Mouse (Mus musculus): ENCODE data around the gene Amigo2. TPM values are rescaled to one million over a fixed set of nuclear protein-coding genes. Genes with fewer than 3 reads are reported as not detected.
A peak's percentile ranks its signal among the peaks of the same experiment; 100 is the strongest.
"Not testable (repeated sequence)": the region's sequence is repeated elsewhere in the genome, so short reads cannot be mapped to it uniquely, and the experiment has no call there.

Gene Amigo2
- polyA plus RNA-seq, 1 experiment from 2014 or later: 1.7 TPM

DNA sequence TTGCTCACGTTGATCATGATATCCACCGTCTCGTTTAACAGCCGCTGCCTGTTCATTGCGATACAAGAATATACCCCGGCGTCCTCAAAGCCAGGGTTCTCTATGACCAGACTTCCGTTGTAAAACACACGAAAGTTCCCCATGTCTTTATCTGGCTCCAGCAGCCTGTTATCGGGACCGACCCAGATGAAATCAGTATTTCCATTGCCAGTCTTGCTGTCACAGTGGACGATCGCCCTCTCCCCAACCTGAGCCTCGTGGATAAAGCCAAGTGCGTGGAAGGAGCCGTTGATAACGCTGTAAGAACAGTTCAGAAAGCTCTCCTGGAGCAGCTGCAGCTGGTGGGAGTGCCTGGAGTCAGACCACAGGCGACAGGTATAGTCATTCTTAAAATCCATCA lies 1.7 kb downstream of the Amigo2 start:
- H3K27ac ChIP-seq: no peak overlapping the region
- peak; percentile 50; the same call in 1 of the 2 replicates for ATAC-seq
- no peak overlapping the region for H3K9ac ChIP-seq
- H3K9me3 ChIP-seq (replicated peaks): no peaks in the 10 kb centered on the region
- no peaks in the 10 kb centered on the region for H3K36me3 ChIP-seq
- peak overlapping the region; percentile 94 for H3K4me2 ChIP-seq
- H3K4me3 ChIP-seq: no peak overlapping the region
- peaks cover 77% of the 10 kb centered on the region for H3K27me3 ChIP-seq (replicated peaks)
- WGBS (ENCODE audit: insufficient replicate concordance): 29% methylated on average over 18 of the region's 18 CpGs
- peaks cover 17% of the 10 kb centered on the region; the same call in 1 of the 2 replicates for H3K4me1 ChIP-seq

DNA sequence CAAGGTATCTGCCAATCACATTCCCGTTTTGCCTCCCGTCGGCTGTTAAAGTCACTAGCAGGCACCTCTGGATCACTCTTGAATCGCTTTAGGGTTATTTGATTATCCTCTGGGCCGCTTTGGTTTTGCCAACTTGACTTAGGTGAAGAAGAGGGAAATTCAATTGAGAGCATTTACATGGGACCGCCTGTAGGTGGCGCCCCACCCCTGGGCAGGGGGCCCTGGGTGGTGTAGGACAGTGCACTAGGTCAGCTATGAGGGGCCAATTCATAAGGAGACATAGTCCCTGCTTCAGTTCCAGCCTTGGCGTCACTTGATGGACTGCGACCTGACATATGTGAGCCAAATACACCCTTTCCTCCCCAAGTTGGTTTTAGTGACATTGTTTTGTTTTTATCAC lies 10.1 kb downstream of the Amigo2 start:
- WGBS (ENCODE audit: insufficient replicate concordance): 30% methylated on average over 9 of the region's 9 CpGs
- Histone ChIP-seq H3K4me3 (no peak overlapping the region), H3K9me3 (replicated peaks) (no peaks in the 10 kb centered on the region), H3K36me3 (no peaks in the 10 kb centered on the region), H3K9ac (no peak overlapping the region), H3K27ac (no peak overlapping the region), H3K4me2 (no peak overlapping the region), H3K4me1 (no peaks in the 10 kb centered on the region), H3K27me3 (replicated peaks) (peaks cover 5% of the 10 kb centered on the region; the same call in 1 of the 2 replicates)
- no peak for ATAC-seq

DNA sequence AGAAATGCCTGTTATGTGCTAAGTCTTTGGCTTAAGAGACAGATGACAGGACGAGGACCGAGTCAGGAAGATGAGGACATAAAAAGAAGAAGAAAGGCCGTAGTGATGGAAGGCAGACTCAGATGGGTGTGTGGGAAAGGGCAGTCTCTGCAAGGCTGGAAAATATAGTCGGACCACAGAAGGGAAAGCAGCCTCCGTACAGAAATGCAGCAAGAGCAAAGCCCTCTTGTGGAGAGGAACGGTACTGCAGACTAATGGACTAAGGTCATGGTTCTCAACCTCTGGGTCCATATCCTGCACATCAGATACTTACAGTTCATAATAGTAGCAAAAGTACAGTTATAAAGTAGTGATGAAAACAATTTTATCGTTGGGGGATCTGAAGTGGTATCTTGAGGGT lies 11.9 kb downstream of the Amigo2 start:
- ATAC-seq: no peak
- no peak overlapping the region for H3K4me2 ChIP-seq
- H3K36me3 ChIP-seq: no peaks in the 10 kb centered on the region
- H3K4me1 ChIP-seq: no peaks in the 10 kb centered on the region
- H3K9me3 ChIP-seq (replicated peaks): 0 out of 2 replicates have a peak, but pooled peaks cover 3% of the 10 kb centered on the region
- WGBS (ENCODE audit: insufficient replicate concordance): 13% methylated on average over 7 of the region's 7 CpGs
- H3K4me3 ChIP-seq: no peak overlapping the region
- peaks cover 5% of the 10 kb centered on the region; the same call in 1 of the 2 replicates for H3K27me3 ChIP-seq (replicated peaks)
- H3K27ac ChIP-seq: no peak overlapping the region
- no peak overlapping the region for H3K9ac ChIP-seq

DNA sequence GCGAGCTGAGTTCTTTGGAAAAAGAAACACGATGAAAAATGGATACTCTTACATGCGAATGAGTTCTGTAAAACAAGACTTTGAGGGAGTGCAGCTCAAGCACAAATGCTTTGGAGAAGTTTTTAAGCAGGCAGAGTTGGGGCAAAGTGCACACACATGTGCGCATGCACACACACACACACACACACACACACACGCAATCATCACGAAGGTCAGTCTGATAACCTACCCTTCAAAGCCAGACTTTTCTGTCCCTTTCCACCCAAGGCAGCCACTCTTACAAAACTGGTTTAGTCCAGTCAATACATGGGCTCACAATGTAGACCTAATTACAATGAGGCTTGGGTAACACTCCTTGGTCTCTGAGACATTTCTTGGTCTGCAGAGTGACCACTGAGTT lies 13.0 kb downstream of the Amigo2 start:
- peaks cover 5% of the 10 kb centered on the region; the same call in 1 of the 2 replicates for H3K27me3 ChIP-seq (replicated peaks)
- no peak overlapping the region for H3K9ac ChIP-seq
- no peak for ATAC-seq
- no peaks in the 10 kb centered on the region for H3K36me3 ChIP-seq
- no peak overlapping the region for H3K4me2 ChIP-seq
- H3K9me3 ChIP-seq (replicated peaks): 0 out of 2 replicates have a peak, but pooled peaks cover 3% of the 10 kb centered on the region
- H3K4me1 ChIP-seq: no peaks in the 10 kb centered on the region
- 72% methylated on average over 6 of the region's 6 CpGs for WGBS (ENCODE audit: insufficient replicate concordance)
- no peak overlapping the region for H3K27ac ChIP-seq
- H3K4me3 ChIP-seq: no peak overlapping the region

DNA sequence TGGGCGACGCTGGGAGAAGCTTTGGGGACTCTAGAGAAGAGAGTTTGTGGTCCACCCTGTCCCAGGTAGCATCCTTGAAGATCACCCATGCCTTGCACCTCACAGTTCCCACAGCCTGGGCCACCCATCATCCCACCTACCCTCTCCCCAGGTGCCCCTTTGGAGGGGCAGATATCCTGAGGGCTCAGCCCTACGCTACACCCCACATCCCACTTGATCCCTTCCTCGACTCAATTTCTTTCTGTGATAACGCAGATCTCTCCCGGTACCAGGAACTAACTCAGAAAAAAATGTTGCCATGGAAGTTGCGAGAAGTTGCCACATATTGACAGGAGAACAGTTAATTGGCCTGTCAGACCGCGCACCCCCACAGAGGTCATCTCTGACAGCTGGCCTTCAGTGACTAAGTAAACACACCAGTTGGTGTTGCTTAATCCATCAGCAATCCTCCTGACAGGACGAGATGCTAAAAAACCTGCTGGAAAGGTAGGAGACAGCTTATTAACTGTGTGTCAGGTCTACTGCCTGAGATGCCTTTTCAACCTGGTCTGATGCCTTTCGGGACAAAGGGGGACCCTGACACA lies 17.5 kb downstream of the Amigo2 start:
- 64% methylated on average over 11 of the region's 11 CpGs for WGBS (ENCODE audit: insufficient replicate concordance)
- 0 out of 2 replicates have a peak, but pooled peaks cover 3% of the 10 kb centered on the region for H3K9me3 ChIP-seq (replicated peaks)
- ATAC-seq: 0 out of 2 replicates have a peak, but pooled peaks have one; percentile 47

DNA sequence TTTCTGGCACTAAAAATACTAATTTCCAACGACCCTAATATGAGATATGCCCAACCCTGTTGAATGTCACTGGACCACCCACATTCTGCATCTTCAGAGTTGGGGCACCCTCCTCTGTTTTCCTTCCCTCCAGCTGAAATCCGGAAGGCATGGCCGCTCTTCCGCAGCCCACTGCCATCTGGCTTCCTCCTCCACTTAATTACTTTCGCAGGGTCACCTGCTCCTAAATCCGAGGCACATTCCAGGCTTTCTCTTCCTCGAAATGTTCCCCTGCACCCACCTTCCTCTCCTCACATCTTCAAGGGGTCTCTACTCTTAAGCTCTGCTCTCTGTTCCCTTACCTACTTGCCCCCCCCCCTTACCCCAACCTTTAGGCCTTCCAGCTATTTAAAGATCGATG lies 23.1 kb downstream of the Amigo2 start:
- H3K36me3 ChIP-seq: no peaks in the 10 kb centered on the region
- ATAC-seq: no peak
- H3K4me2 ChIP-seq: no peak overlapping the region
- no peaks in the 10 kb centered on the region for H3K4me1 ChIP-seq
- H3K27me3 ChIP-seq (replicated peaks): no peaks in the 10 kb centered on the region
- peaks cover 6% of the 10 kb centered on the region; the same call in 1 of the 2 replicates for H3K9me3 ChIP-seq (replicated peaks)
- H3K27ac ChIP-seq: no peak overlapping the region
- H3K9ac ChIP-seq: no peak overlapping the region
- WGBS (ENCODE audit: insufficient replicate concordance): 72% methylated on average over 8 of the region's 8 CpGs
- H3K4me3 ChIP-seq: no peak overlapping the region

More for the DNA sequence above, 17.5 kb downstream of the Amigo2 start:
- H3K4me1 ChIP-seq: no peaks in the 10 kb centered on the region
- no peak overlapping the region for H3K4me2 ChIP-seq
- no peak overlapping the region for H3K27ac ChIP-seq
- no peak overlapping the region for H3K4me3 ChIP-seq
- H3K27me3 ChIP-seq (replicated peaks): no peaks in the 10 kb centered on the region; the same call in 1 of the 2 replicates
- H3K9ac ChIP-seq: no peak overlapping the region
- no peaks in the 10 kb centered on the region for H3K36me3 ChIP-seq

DNA sequence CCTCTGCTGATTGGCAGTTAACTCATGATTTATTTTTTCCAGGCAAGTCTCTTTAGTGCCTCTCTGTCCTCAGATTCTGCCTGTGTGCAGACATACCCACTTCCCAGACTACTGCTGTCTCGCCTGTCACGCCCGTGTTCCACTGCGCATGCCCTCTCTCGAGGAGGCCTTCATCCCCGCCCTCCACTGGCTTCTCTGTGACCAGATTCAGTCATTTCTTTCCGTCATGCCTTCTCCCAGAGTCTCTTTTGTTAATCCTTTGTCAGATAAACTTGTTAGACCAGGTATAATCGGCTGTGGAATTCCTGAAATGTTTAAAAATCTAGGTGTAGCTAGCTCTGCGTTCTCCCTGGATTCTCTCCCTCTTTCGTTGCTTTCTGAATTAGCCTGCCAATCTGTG lies 23.7 kb downstream of the Amigo2 start:
- Histone ChIP-seq H3K4me2 (no peak overlapping the region), H3K4me3 (no peak overlapping the region), H3K4me1 (no peaks in the 10 kb centered on the region), H3K9ac (no peak overlapping the region), H3K9me3 (replicated peaks) (peaks cover 6% of the 10 kb centered on the region; the same call in 1 of the 2 replicates), H3K36me3 (no peaks in the 10 kb centered on the region), H3K27ac (no peak overlapping the region), H3K27me3 (replicated peaks) (no peaks in the 10 kb centered on the region)
- ATAC-seq: no peak
- 72% methylated on average over 10 of the region's 10 CpGs for WGBS (ENCODE audit: insufficient replicate concordance)

DNA sequence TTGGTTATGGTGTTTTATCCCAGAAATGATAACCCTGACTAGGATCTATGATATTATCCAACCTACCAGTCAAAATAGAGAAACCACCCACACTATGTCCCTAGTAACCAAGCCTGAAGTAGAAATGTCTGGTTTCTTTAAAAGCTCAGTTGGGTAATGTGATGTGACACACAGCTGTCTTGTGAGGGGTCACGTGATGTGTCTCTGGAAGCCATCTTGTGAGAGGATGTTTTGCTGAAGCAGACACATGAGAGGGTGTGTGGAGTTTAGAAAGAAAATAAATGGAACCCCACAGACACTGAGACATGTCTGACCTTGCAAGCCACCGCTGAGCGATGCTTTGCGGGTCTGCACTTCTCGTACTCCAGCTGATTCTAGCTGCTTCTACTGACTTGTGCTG lies 30.2 kb downstream of the Amigo2 start:
- Histone ChIP-seq H3K27ac (no peak overlapping the region), H3K27me3 (replicated peaks) (no peaks in the 10 kb centered on the region), H3K9ac (no peak overlapping the region), H3K4me2 (no peak overlapping the region), H3K4me1 (0 out of 2 replicates have a peak, but pooled peaks cover 3% of the 10 kb centered on the region), H3K9me3 (replicated peaks) (no peaks in the 10 kb centered on the region), H3K36me3 (no peaks in the 10 kb centered on the region), H3K4me3 (no peak overlapping the region)
- ATAC-seq: no peak
- 85% methylated on average over 5 of the region's 5 CpGs for WGBS (ENCODE audit: insufficient replicate concordance)

DNA sequence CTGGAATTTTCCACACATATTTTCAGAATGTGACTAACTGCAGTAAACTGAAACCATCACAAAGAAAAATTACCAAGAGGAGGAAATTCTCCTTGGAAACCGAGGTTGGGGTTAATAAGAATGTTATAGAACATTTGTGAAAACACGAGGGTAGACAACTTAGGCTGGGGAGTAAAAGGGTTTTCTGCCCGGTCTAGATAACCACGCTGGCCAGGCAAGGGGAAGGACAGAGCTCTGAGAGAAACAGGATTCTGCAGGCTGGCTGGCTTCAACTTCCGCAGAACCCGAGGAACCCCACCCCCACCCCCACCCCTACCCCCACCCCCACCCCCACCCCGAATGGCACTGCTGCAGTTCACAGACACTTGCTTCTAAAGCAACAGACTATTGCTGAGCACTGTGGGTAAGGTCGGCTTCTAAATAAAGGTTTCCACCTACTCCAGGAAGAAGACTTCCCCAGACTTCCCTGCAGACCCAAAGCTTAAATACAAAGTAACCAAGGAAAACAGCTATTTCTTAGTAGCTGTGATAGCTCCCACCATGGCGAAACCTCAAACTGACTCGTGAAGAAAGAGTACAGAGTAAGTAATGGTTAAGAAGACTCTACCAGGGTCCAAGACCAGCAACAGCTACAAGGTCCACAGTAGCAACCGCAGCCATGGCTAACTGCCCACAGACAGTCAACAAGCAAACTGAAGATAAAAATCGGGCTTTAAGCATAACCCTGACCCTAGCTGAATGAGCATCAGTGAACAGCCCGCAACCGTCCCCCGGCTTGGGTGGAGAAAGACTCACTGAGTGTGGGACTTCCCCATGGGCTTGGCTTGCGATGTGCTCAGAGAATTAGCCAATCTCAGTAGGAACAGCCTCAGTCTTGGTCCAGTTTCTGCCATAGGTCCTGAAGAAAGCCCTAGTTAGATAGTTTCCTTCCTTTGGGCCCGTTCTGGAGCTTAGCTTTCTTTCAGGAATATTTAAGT lies 34.3 kb downstream of the Amigo2 start:
- 0 out of 2 replicates have a peak overlapping the region, but pooled peaks have one; percentile 0 for H3K4me2 ChIP-seq
- H3K9ac ChIP-seq: no peak overlapping the region; the same call in 1 of the 2 replicates
- no peaks in the 10 kb centered on the region for H3K9me3 ChIP-seq (replicated peaks)
- no peak for ATAC-seq
- no peak overlapping the region for H3K4me3 ChIP-seq
- H3K4me1 ChIP-seq: 0 out of 2 replicates have a peak, but pooled peaks cover 3% of the 10 kb centered on the region
- WGBS (ENCODE audit: insufficient replicate concordance): 28% methylated on average over 17 of the region's 17 CpGs
- no peak overlapping the region for H3K27ac ChIP-seq
- no peaks in the 10 kb centered on the region for H3K36me3 ChIP-seq
- H3K27me3 ChIP-seq (replicated peaks): no peaks in the 10 kb centered on the region

DNA sequence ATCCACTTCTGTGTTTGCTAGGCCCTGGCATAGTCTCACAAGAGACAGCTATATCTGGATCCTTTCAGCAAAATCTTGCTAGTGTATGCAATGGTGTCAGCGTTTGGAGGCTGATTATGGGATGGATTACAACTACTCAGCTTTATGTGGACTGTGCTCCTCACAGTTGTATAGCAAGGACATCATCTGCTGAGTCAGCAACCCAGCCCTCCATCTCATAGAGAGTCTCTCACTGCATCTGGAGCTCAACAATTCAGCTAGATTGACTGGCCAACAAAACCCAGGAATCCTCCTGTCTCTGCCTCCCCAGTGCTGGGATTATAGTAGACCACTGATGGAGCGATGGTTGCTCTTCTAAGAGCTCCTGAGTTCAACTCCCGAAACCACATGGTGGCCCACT lies 37.3 kb downstream of the Amigo2 start:
- not testable (repeated sequence) for H3K4me2 ChIP-seq; H3K9ac ChIP-seq; H3K27me3 ChIP-seq (replicated peaks); H3K4me3 ChIP-seq; H3K36me3 ChIP-seq; H3K4me1 ChIP-seq; ATAC-seq; H3K27ac ChIP-seq; H3K9me3 ChIP-seq (replicated peaks)
- WGBS (ENCODE audit: insufficient replicate concordance): 69% methylated on average over 3 of the region's 3 CpGs

DNA sequence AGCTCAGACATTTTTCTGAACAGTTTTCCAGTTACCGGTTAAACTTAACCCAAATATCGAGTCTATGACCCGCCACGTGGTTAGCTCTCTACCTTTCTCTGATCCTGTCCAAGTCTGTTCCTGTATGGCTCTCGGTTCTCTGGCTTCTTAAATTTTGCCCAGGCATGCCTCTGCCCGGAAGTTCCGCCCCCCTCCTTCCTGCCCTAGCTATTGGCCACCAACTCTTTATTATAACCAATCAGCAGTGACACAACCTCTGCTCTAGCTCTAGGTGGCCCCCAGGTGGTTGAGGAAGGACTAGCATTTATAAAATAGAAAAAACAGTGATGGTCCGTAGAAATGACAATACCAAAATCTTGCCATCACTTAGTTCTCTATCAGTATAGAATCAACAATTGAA lies 40.6 kb downstream of the Amigo2 start:
- no peak overlapping the region for H3K9ac ChIP-seq
- no peak overlapping the region for H3K4me3 ChIP-seq
- no peak overlapping the region for H3K27ac ChIP-seq
- no peak overlapping the region for H3K4me2 ChIP-seq
- H3K4me1 ChIP-seq: no peaks in the 10 kb centered on the region
- no peaks in the 10 kb centered on the region for H3K9me3 ChIP-seq (replicated peaks)
- H3K36me3 ChIP-seq: no peaks in the 10 kb centered on the region
- no peak for ATAC-seq
- no peaks in the 10 kb centered on the region for H3K27me3 ChIP-seq (replicated peaks)
- WGBS (ENCODE audit: insufficient replicate concordance): 88% methylated on average over 8 of the region's 8 CpGs

DNA sequence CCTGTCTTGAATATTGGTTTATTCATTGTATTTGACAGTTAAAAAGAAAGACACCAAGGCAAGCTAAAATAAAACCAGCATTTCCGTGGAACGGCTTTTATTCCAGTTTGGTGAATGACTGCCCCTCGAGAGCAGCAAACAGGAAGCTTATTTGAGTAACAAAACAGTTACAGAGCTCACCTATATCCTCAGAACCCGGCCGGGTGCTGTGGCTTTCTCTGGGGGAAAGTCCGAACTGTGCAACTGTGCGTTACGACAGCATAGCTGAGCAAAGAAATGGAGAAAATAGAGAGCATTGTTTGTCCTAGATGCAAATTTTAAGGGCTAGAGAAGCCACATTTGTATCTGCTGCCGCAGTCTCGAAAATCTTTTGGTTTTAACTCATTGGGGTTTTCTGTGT lies 41.3 kb downstream of the Amigo2 start:
- Histone ChIP-seq H3K27ac (no peak overlapping the region), H3K27me3 (replicated peaks) (no peaks in the 10 kb centered on the region), H3K4me3 (no peak overlapping the region), H3K9ac (no peak overlapping the region), H3K4me1 (no peaks in the 10 kb centered on the region), H3K36me3 (no peaks in the 10 kb centered on the region), H3K4me2 (no peak overlapping the region), H3K9me3 (replicated peaks) (no peaks in the 10 kb centered on the region)
- 78% methylated on average over 10 of the region's 10 CpGs for WGBS (ENCODE audit: insufficient replicate concordance)
- ATAC-seq: no peak

All from liver, embryonic 12.5 days (tissue).